Mouse (Mus musculus) myocyte (in vitro differentiated cells): ENCODE measurements around the gene Zfp644. TPM values are rescaled to one million over a fixed set of nuclear protein-coding genes. Genes with fewer than 3 reads are reported as not detected.

Experiments
- H3K27me3 ChIP-seq: one replicate; pipeline ENCODE4 v1.6.1; 2011; ENCODE audit not compliant: control insufficient read depth, insufficient read depth, insufficient read length
- H3K36me3 ChIP-seq: one replicate; pipeline ENCODE4 v1.6.1; 2011; ENCODE audit not compliant: control insufficient read depth, insufficient read depth
- H3K4me2 ChIP-seq: one replicate; pipeline ENCODE4 v1.6.1; 2011; ENCODE audit warnings: low read depth, control low read depth
- H3K4me3 ChIP-seq: one replicate; pipeline ENCODE4 v1.5.1; 2011; ENCODE audit warnings: mild to moderate bottlenecking, control low read depth, moderate library complexity
- H3K79me2 ChIP-seq: one replicate; pipeline ENCODE4 v1.6.1; 2011; ENCODE audit not compliant: control insufficient read depth, insufficient read depth
- H3ac ChIP-seq: one replicate; pipeline ENCODE4 v1.6.1; 2011; ENCODE audit not compliant: control insufficient read depth, insufficient read length
- CEBPB ChIP-seq: IDR thresholded peaks from 2 replicates; pipeline ENCODE4 v1.6.1; 2011; ENCODE audit warnings: mild to moderate bottlenecking, moderate library complexity; ENCODE audit not compliant: poor library complexity, insufficient read depth, severe bottlenecking
- E2F4 ChIP-seq: IDR thresholded peaks from one replicate; pipeline ENCODE4 v1.6.1; 2011; ENCODE audit warnings: mild to moderate bottlenecking, control low read depth, moderate library complexity; ENCODE audit not compliant: insufficient read depth
- MAX ChIP-seq: IDR thresholded peaks from one replicate; pipeline ENCODE4 v1.6.1; 2011; ENCODE audit warnings: low read depth, mild to moderate bottlenecking, control low read depth
- MYOD1 ChIP-seq, 3 experiments: IDR thresholded peaks; one replicate each; pipeline ENCODE4 v1.6.1; 2011; ENCODE audit warnings: control low read depth in 2 of 3, low read depth in 2 of 3, mild to moderate bottlenecking in 2 of 3, moderate library complexity in 1 of 3; ENCODE audit not compliant: insufficient read length in 2 of 3, control insufficient read depth in 1 of 3
- MYOG ChIP-seq, 3 experiments: IDR thresholded peaks; one replicate each; pipeline ENCODE4 v1.6.1; 2011; ENCODE audit warnings: control low read depth in 2 of 3, low read depth in 2 of 3, mild to moderate bottlenecking in 2 of 3; ENCODE audit not compliant: insufficient read length in 2 of 3, control insufficient read depth in 1 of 3, insufficient read depth in 1 of 3
- POLR2A ChIP-seq: IDR thresholded peaks from one replicate; pipeline ENCODE4 v1.6.1; 2011; ENCODE audit warnings: low read depth, mild to moderate bottlenecking, control low read depth, moderate library complexity; ENCODE audit not compliant: insufficient read length
- POLR2AphosphoS2 ChIP-seq: IDR thresholded peaks from one replicate; pipeline ENCODE4 v1.6.1; 2011; ENCODE audit warnings: low read depth, control low read depth; ENCODE audit not compliant: insufficient read length
- REST ChIP-seq: IDR thresholded peaks from one replicate; pipeline ENCODE4 v1.6.1; 2011; ENCODE audit warnings: mild to moderate bottlenecking, control low read depth, moderate library complexity; ENCODE audit not compliant: insufficient read depth, insufficient read length
- SRF ChIP-seq: IDR thresholded peaks from one replicate; pipeline ENCODE4 v1.6.1; 2011; ENCODE audit warnings: low read depth; ENCODE audit not compliant: control insufficient read depth, insufficient read length
- TCF12 ChIP-seq: IDR thresholded peaks from one replicate; pipeline ENCODE4 v1.6.1; 2011; ENCODE audit warnings: mild to moderate bottlenecking, control low read depth; ENCODE audit not compliant: poor library complexity, insufficient read depth, severe bottlenecking
- TCF3 ChIP-seq: IDR thresholded peaks from one replicate; pipeline ENCODE4 v1.6.1; 2011; ENCODE audit warnings: low read depth, control low read depth; ENCODE audit not compliant: insufficient read length
- USF1 ChIP-seq: IDR thresholded peaks from one replicate; pipeline ENCODE4 v1.6.1; 2011; ENCODE audit warnings: low read depth, mild to moderate bottlenecking, control low read depth, moderate library complexity
- polyA plus RNA-seq: library from polyadenylated mRNA; unstranded; fragments of >200 nt; fragmentation: generic; extraction: Trizol; gene quantifications from one replicate; pipeline ENCODE4 v1.2.1, GENCODE M21; 2012; ENCODE audit warnings: missing spikeins

The Zfp644 gene
- polyA plus RNA-seq: 5.1 TPM

GRCm38 (mm10) chr5:106696396-106697337, at the start of gene Zfp644:
Zfp644 (minus strand) TSS chr5:106697287.
- H3K36me3 ChIP-seq: no peaks in the 10 kb centered on the region
- H3K27me3 ChIP-seq: no peaks in the 10 kb centered on the region
- H3K4me2 ChIP-seq: peak within 1 kb of the TSS; percentile 63
- peaks cover 42% of the 10 kb centered on the region for H3K79me2 ChIP-seq
- H3K4me3 ChIP-seq: peak within 1 kb of the TSS; percentile 72
- no peak for TF ChIP-seq TCF12
- no peak for TF ChIP-seq USF1
- TF ChIP-seq CEBPB: no peak
- TF ChIP-seq SRF: peak; percentile 88
- peak; percentile 79 for TF ChIP-seq POLR2A
- no peak for TF ChIP-seq TCF3
- no peak for TF ChIP-seq E2F4
- TF ChIP-seq POLR2AphosphoS2: peak; percentile 82
- TF ChIP-seq MYOD1 (IDR thresholded peaks at IDR 0.05; ENCODE audit: control insufficient read depth in 1 of 3, insufficient read length in 2 of 3, low read depth in 2 of 3): peak in 1 of 3 experiments; percentile 9
- TF ChIP-seq REST: no peak
- TF ChIP-seq MYOG (IDR thresholded peaks at IDR 0.05; ENCODE audit: control insufficient read depth in 1 of 3, insufficient read depth in 1 of 3, insufficient read length in 2 of 3, low read depth in 2 of 3): no peak
- peak within 1 kb of the TSS; percentile 100 for H3ac ChIP-seq

GRCm38 (mm10) chr5:106739716-106740115, 42.6 kb upstream of the Zfp644 start:
- Histone ChIP-seq H3K27me3 (peaks cover 6% of the 10 kb centered on the region), H3K36me3 (no peaks in the 10 kb centered on the region), H3K4me2 (no peak overlapping the region), H3K79me2 (no peaks in the 10 kb centered on the region), H3ac (no peak overlapping the region), H3K4me3 (no peak overlapping the region)
- TF ChIP-seq E2F4 (no peak), REST (no peak), USF1 (no peak), TCF3 (no peak), SRF (no peak), MYOD1 (IDR thresholded peaks at IDR 0.05; ENCODE audit: control insufficient read depth in 1 of 3, insufficient read length in 2 of 3, low read depth in 2 of 3) (no peak), CEBPB (no peak), POLR2AphosphoS2 (no peak), POLR2A (no peak), MAX (no peak), TCF12 (no peak), MYOG (IDR thresholded peaks at IDR 0.05; ENCODE audit: control insufficient read depth in 1 of 3, insufficient read depth in 1 of 3, insufficient read length in 2 of 3, low read depth in 2 of 3) (no peak)

GRCm38 (mm10) chr5:106723487-106723886, 26.4 kb upstream of the Zfp644 start:
- H3K4me3 ChIP-seq: no peak overlapping the region
- no peaks in the 10 kb centered on the region for H3K79me2 ChIP-seq
- no peak overlapping the region for H3K4me2 ChIP-seq
- no peak overlapping the region for H3ac ChIP-seq
- TF ChIP-seq E2F4 (no peak), CEBPB (no peak), TCF12 (no peak), REST (no peak), POLR2A (no peak), MAX (no peak), USF1 (no peak), MYOD1 (IDR thresholded peaks at IDR 0.05; ENCODE audit: control insufficient read depth in 1 of 3, insufficient read length in 2 of 3, low read depth in 2 of 3) (no peak), TCF3 (no peak), SRF (no peak), POLR2AphosphoS2 (no peak), MYOG (IDR thresholded peaks at IDR 0.05; ENCODE audit: control insufficient read depth in 1 of 3, insufficient read depth in 1 of 3, insufficient read length in 2 of 3, low read depth in 2 of 3) (no peak)
- no peaks in the 10 kb centered on the region for H3K36me3 ChIP-seq
- no peaks in the 10 kb centered on the region for H3K27me3 ChIP-seq

- Histone ChIP-seq H3K4me3 (no peak overlapping the region), H3K4me2 (no peak overlapping the region), H3K27me3 (no peaks in the 10 kb centered on the region), H3K79me2 (no peaks in the 10 kb centered on the region), H3ac (no peak overlapping the region), H3K36me3 (no peaks in the 10 kb centered on the region)
- TF ChIP-seq MAX: no peak
- no peak for TF ChIP-seq POLR2A
- TF ChIP-seq TCF3: no peak
- TF ChIP-seq CEBPB: no peak
- TF ChIP-seq MYOD1 (IDR thresholded peaks at IDR 0.05; ENCODE audit: control insufficient read depth in 1 of 3, insufficient read length in 2 of 3, low read depth in 2 of 3): no peak
- no peak for TF ChIP-seq REST
- TF ChIP-seq SRF: no peak
- no peak for TF ChIP-seq POLR2AphosphoS2
- no peak for TF ChIP-seq E2F4
- TF ChIP-seq USF1: no peak
- TF ChIP-seq TCF12: no peak
- TF ChIP-seq MYOG (IDR thresholded peaks at IDR 0.05; ENCODE audit: control insufficient read depth in 1 of 3, insufficient read depth in 1 of 3, insufficient read length in 2 of 3, low read depth in 2 of 3): no peak
Observed at GRCm38 (mm10) chr5:106722771-106723170, 25.7 kb upstream of the Zfp644 start.
